In the genomic region with DNA sequence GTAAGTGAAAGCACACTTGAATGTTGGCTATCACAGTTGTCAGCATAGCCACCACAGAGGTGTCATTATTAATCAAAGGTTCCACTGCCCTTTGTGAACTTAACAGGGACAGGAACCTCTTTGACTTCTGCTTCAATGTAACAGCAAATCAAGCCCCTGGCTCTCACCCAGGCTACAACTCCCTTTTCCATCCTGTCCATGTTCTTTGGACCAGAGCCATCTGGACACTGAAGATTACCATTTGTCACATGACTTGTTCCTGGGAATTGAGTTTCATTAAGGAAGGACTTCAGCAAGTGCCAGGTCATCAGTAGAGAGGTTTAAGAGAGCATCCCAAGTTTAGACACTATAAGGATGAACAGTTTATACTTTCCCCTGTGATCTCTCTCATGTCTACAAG, we compare ENCODE assay signal across 10 mouse cellular contexts. TPM values are rescaled to one million over a fixed set of nuclear protein-coding genes. Genes with fewer than 3 reads are reported as not detected.
A peak's percentile ranks its signal among the peaks of the same experiment; 100 is the strongest.
DNase-seq lines count a peak whose midpoint lies in the region; ATAC-seq lines count a peak whose summit lies in the region.
"Had no signal": no experiment of that assay in that cellular context is flagged by ENCODE, and none has a peak within 500 bp of the region (broad histone marks: within the 10 kb centered on the region; RNA-seq: fewer than 3 reads in every experiment).

No protein-coding gene starts in this region.

- peak; percentile 45 to 72 for DNase-seq in adrenal gland, adult (ENCODE audit: inconsistent age in 2 of 2, low spot score in 1 of 2)
- no peak for DNase-seq in adrenal gland, adult 18-20 months (ENCODE audit: low spot score in 2 of 2)
- DNase-seq in left cerebral cortex, postnatal 4 days = peak; percentile 36
- DNase-seq in left cerebral cortex, postnatal 36 days (ENCODE audit: low spot score in 2 of 2) = no peak
- peak; percentile 52 to 53 for DNase-seq in heart, postnatal 36 days
- DNase-seq in lung, postnatal 36 days = peak; percentile 91
- DNase-seq in thymus, postnatal 25 days = no peak
- DNase-seq: layer of hippocampus, postnatal 36 days; right cerebral cortex, adult 18-20 months had no signal

- ATAC-seq in granulocyte monocyte progenitor cell, adult 5-6 weeks (replicated peaks; ENCODE audit: poor library complexity, severe bottlenecking) = no peak

- intact Hi-C loops in left cerebral cortex, postnatal 4 days (cut with DNase I) = no loop called here
- intact Hi-C loops in left cerebral cortex, postnatal 36 days (cut with DNase I) = no loop called here
- intact Hi-C loops in heart, postnatal 36 days (cut with DNase I) = loop anchor here (10.0 kb wide), 1 partner anchor 247 kb away; no protein-coding TSS in a partner anchor

RNA-seq across cellular contexts. Expression of gene Cyp26b1, which starts 44.5 kb away (rescaled TPM):
- 1 to 10 TPM; 4.4 to 4.8 TPM for total RNA-seq in adrenal gland, adult 18-20 months (2021)
- total RNA-seq in left cerebral cortex, postnatal 4 days (2021) = 10 to 100 TPM; 28.9 to 29.7 TPM
- total RNA-seq in left cerebral cortex, postnatal 36 days (2021) = 10 to 100 TPM in 1 of 2 experiments, 1 to 10 TPM in 1; 7.5 to 14.9 TPM
- 10 to 100 TPM in 1 of 2 experiments, 1 to 10 TPM in 1; 6.0 to 16.9 TPM for total RNA-seq in heart, postnatal 36 days (2021)
- not detected in 2 replicates for total RNA-seq in granulocyte monocyte progenitor cell, adult 5-6 weeks (2014; fragmentation: Nextera tagmentation)
- total RNA-seq in granulocyte monocyte progenitor cell, adult 5-6 weeks (2017) = not detected in 2 replicates

Comparison
In these comparisons a context has a peak if more than half of its experiments do, and no peak if none do; other contexts are left out.
1. DNase-seq: peak in adrenal gland, adult (2 of 2), left cerebral cortex, postnatal 4 days (single experiment), heart, postnatal 36 days (2 of 2) and lung, postnatal 36 days (single experiment); none in adrenal gland, adult 18-20 months (0 of 2), left cerebral cortex, postnatal 36 days (0 of 2) and thymus, postnatal 25 days (single experiment).
2. RNA of gene Cyp26b1, which starts 44.5 kb away (total RNA-seq): 28.9 to 29.7 TPM in left cerebral cortex, postnatal 4 days, 6.0 to 16.9 TPM in heart, postnatal 36 days, 7.5 to 14.9 TPM in left cerebral cortex, postnatal 36 days and 4.4 to 4.8 TPM in adrenal gland, adult 18-20 months; not detected in granulocyte monocyte progenitor cell, adult 5-6 weeks; every median in the first group is over 4 times any median in the second.